Mouse (Mus musculus) left cerebral cortex, postnatal 4 days (tissue): Measurements from ENCODE around the gene Mgst2. TPM values are rescaled to one million over a fixed set of nuclear protein-coding genes. Genes with fewer than 3 reads are reported as not detected.

Experiments used
- DNase-seq: peaks from one replicate; pipeline ENCODE4 v3.0.0-alpha.2; 2022
- intact Hi-C: fragments of 180-260 bp; cut with DNase I; formaldehyde crosslinking; loops from one replicate; pipeline ENCODE4 v1.15.1; 2025
- total RNA-seq, 2 experiments: library from RNA; stranded (reverse); gene quantifications; 2 replicates each; pipeline ENCODE4 v1.2.3; 2021

Gene Mgst2
- total RNA-seq, 2 experiments from 2014 or later = 1.1 to 1.5 TPM

- no peak for DNase-seq
- intact Hi-C loops = no loop called here
Measured at GRCm38 (mm10) chr3:51729109-51729918, 69.2 kb downstream of the Mgst2 start.

GRCm38 (mm10) chr3:51730662-51731061, 70.5 kb downstream of the Mgst2 start:
- DNase-seq = no peak
- intact Hi-C loops = no loop called here

- no peak for DNase-seq
- intact Hi-C loops = no loop called here
Measured at GRCm38 (mm10) chr3:51731949-51732636, 71.9 kb downstream of the Mgst2 start.

Other genes starting within 250 kb of the Mgst2 start
- 10 to 100 TPM; 72.5 to 75.8 TPM for gene Naa15, start 245.2 kb upstream of the Mgst2 start, total RNA-seq
- 10 to 100 TPM; 33.3 to 34.3 TPM for gene Rab33b, start 176.4 kb upstream of the Mgst2 start, total RNA-seq
- 10 to 100 TPM; 38.2 to 41.1 TPM for gene Setd7, start 99.5 kb upstream of the Mgst2 start, total RNA-seq